Mouse (Mus musculus): ENCODE data around the gene Stkld1. TPM values are rescaled to one million over a fixed set of nuclear protein-coding genes. Genes with fewer than 3 reads are reported as not detected.

Gene Stkld1
- polyA plus RNA-seq, 1 experiment from 2014 or later: 0.36 TPM

DNA sequence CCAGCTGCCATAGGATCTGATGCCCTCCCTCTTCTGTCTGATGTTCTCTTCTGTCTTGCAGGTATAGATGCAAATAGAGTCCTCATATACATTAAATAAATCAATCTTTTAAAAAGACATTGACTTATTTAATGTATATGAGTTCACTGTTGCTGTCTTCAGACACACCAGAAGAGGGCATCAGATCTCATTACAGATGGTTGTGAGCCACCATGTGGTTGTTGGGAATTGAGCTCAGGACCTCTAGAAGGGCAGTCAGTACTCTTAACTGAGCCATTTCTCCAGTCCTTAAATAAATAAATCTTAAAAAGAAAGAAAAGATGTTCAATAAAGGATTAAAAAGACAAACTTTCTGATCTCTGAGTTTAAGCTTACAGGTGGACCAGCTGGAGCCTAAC lies 24.5 kb upstream of the Stkld1 start:
- peak overlapping the region; percentile 96 for H3K27ac ChIP-seq
- H3K36me3 ChIP-seq: peaks cover 68% of the 10 kb centered on the region

DNA sequence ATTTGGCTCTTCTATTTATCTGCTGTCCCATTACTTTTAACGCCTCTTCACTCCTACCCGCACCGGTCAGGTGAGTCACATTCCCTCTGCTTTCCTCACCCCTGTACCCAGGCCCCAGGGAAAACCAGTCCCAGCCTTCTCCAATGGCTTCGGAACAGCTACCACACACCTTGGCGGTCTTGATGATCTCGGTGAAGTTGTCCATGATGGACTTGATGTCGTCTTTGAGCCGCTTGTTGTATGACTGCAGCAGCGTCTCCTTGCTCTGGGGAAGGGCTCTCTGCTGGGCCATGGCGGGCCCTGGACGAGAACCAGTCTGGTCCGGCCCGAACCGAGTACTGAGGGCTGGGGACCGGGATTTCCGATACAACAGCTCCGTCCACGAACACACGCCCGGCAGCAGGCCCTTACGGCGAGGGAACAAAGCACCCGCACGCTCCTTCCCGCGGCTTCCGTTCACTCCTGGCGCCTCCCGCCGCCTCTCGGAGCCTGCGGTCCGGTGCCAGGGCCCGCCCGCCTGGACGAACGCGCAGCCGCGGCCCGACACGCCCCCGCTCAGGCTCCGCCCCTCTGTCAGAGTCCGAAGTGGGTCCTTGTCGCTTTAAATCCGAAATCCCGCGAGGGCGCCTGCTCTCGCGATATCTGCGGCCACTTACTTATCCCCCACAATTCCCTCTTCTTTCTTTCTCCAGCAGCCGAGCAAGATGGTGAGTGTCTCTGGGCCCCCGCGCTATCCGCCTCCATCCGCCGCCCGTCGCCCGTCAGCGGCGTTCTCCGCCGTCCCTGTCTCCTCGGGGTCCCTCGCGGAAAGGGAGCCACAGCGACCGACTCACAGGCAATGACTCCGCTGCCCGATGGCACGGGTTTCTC lies 23.5 kb upstream of the Stkld1 start, which contains the start of the genes Med22 and Rpl7a:
Med22 (minus strand) TSS at position 554 of the 870 bp plus-strand sequence.
Rpl7a (plus strand) TSS at position 641 of the 870 bp plus-strand sequence.
- no peaks in the 10 kb centered on the region for H3K27me3 ChIP-seq (ENCODE audit: insufficient read depth, poor library complexity, severe bottlenecking)
- peak within 1 kb of the TSS; percentile 96 for H3K27ac ChIP-seq
- H3K36me3 ChIP-seq: peaks cover 68% of the 10 kb centered on the region
- DNase-seq (ENCODE audit: low spot score): peak; percentile 98
- peak within 1 kb of the TSS; percentile 88 for H3K4me3 ChIP-seq
- H3K9me3 ChIP-seq: no peaks in the 10 kb centered on the region
- under 1% methylated on average over 74 of the region's 74 CpGs for WGBS
- H3K4me1 ChIP-seq: peaks cover 38% of the 10 kb centered on the region

More for the DNA sequence above, 24.5 kb upstream of the Stkld1 start:
- Histone ChIP-seq H3K27me3 (ENCODE audit: insufficient read depth, poor library complexity, severe bottlenecking) (no peaks in the 10 kb centered on the region), H3K9me3 (no peaks in the 10 kb centered on the region), H3K4me1 (peaks cover 32% of the 10 kb centered on the region), H3K4me3 (peak overlapping the region; percentile 88)
- DNase-seq (ENCODE audit: low spot score): no peak

DNA sequence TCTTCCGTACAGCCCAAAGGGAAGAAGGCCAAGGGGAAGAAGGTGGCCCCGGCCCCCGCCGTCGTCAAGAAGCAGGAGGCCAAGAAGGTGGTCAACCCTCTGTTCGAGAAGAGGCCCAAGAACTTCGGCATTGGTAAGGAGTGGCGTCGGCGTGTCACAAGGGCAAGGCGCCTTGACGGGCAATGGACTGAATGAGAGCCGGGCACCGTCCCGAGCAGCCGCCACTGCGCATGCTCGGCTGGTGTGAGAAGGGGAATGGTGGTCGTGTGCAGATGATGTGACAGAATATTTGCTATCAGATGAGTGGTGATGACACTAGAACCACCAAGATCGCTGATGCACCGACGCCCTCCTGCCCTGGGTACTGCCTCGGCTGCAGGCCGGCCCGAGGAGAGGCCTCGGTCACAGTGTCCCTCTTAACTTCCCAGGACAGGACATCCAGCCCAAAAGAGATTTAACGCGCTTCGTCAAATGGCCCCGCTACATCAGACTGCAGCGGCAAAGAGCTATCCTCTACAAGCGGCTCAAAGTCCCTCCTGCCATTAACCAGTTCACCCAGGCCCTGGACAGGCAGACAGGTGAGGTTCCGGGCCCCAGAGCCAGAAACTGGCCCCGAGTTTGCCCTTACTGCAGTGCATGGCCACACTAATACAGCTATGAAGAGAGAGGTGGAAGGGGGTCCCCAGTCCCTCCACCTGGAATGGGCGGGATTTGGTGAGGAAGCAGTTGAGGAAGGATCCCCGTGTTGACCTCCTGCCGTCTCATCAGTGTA lies 22.7 kb upstream of the Stkld1 start:
- Histone ChIP-seq H3K4me1 (peaks cover 44% of the 10 kb centered on the region), H3K9me3 (no peaks in the 10 kb centered on the region), H3K27ac (peak overlapping the region; percentile 96), H3K4me3 (peak overlapping the region; percentile 88), H3K27me3 (ENCODE audit: insufficient read depth, poor library complexity, severe bottlenecking) (no peaks in the 10 kb centered on the region), H3K36me3 (peaks cover 60% of the 10 kb centered on the region)
- no peak for DNase-seq (ENCODE audit: low spot score)
- WGBS: under 1% methylated on average over 37 of the region's 37 CpGs

DNA sequence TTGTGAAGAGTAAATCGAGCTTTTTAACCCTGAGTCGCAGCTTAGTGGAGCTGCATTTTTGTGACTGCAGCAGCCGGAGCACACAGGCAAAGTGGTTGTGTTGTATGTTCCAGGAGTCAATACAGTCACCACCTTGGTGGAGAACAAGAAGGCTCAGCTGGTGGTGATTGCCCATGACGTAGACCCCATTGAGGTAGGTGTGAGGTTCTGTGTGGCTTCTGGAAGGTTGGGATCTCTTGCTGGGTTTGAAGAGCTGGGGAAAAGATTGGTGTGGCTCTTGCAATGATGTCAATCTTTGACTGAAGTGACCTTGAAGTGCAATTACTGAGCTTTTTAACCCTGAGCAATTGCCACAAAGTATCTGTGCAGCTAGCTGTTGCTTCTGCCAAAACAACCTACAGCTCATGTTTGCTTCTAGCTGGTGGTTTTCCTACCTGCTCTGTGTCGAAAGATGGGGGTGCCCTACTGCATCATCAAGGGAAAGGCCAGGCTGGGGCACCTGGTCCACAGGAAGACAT lies 21.5 kb upstream of the Stkld1 start:
- H3K27ac ChIP-seq: peak overlapping the region; percentile 96; the same call in 1 of the 2 replicates
- H3K4me3 ChIP-seq: peak overlapping the region; percentile 88
- H3K36me3 ChIP-seq: peaks cover 48% of the 10 kb centered on the region
- H3K4me1 ChIP-seq: peaks cover 50% of the 10 kb centered on the region
- WGBS: 70% methylated on average over 5 of the region's 5 CpGs
- DNase-seq (ENCODE audit: low spot score): no peak
- H3K9me3 ChIP-seq: no peaks in the 10 kb centered on the region
- no peaks in the 10 kb centered on the region for H3K27me3 ChIP-seq (ENCODE audit: insufficient read depth, poor library complexity, severe bottlenecking)

DNA sequence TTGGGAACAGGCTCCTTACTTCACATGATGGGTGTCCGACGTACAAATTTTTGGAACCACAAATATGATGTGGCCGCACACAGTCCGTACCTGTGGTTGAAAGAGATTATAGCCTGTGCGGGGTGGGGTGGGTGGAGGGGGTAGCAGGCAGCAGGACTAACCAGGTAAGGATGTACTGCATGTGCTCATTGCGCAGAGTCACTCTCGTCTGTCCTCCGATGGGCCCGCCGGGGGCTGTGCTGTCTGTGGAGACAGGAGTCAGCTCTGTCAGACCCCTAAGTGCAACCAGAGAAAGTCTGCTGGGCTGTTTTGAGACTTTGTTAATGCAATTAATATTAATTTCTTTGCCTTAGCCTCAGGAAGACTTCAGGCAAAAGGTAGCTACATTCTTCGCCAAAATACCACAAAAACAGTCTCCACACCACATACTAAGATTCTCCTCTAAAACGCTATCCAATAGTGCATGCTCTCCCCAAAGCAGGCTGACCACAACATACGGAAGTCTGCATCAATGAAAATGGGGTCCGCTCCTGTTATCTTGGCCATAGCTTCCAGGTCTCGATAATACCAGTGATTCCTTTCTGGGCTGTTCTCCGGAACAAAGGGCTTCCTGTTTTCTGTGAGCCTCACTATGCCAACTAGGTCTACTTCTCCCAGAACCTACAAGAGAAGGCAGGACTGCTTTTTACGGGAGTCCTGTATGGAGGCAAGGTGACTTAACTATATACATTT lies 20.3 kb upstream of the Stkld1 start:
- Histone ChIP-seq H3K4me3 (no peak overlapping the region), H3K9me3 (no peaks in the 10 kb centered on the region), H3K27ac (no peak overlapping the region), H3K36me3 (peaks cover 45% of the 10 kb centered on the region), H3K4me1 (peaks cover 47% of the 10 kb centered on the region), H3K27me3 (ENCODE audit: insufficient read depth, poor library complexity, severe bottlenecking) (no peaks in the 10 kb centered on the region)
- 77% methylated on average over 17 of the region's 17 CpGs for WGBS
- DNase-seq (ENCODE audit: low spot score): no peak

DNA sequence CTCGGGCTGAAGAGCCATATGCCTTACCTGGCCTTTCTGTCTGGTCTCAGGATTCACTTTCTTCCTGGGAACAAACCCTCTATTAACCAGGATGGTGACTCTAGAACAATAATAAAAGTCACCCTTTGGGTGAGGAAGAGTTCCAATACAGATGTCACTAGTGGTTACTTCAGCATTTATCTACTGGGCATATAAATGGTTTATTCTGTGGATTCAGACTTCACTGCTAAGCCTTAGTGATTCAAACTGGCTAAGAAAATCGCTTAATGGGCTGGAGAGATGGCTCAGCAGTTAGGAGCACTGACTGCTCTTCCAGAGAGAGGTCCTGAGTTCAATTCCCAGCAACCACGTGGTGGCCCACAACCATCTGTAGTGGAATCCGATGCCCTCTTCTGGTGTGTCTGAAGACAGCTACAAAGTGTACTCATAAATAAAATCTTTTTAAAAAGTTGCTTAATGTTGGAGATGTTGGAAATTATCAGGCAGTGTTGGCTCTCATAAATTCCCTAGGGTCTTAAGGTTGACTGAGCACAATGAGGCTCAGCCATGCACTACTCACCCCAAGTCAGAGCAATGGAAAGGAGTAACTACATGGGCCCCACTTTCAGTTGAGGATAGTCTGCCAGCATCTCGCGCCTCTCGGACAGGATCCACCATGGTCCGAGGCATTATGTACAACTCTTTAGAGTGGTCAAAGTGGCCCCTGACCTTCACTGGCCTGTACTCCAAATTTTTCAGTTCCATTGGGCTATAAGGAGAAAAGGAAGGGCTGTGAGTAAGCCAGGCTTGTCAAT lies 19.5 kb upstream of the Stkld1 start:
- Histone ChIP-seq H3K4me1 (peaks cover 41% of the 10 kb centered on the region), H3K27me3 (ENCODE audit: insufficient read depth, poor library complexity, severe bottlenecking) (no peaks in the 10 kb centered on the region), H3K9me3 (no peaks in the 10 kb centered on the region), H3K36me3 (peaks cover 52% of the 10 kb centered on the region), H3K27ac (no peak overlapping the region), H3K4me3 (peak overlapping the region; percentile 76; the same call in 1 of the 2 replicates)
- 61% methylated on average over 8 of the region's 8 CpGs for WGBS
- DNase-seq (ENCODE audit: low spot score): no peak

DNA sequence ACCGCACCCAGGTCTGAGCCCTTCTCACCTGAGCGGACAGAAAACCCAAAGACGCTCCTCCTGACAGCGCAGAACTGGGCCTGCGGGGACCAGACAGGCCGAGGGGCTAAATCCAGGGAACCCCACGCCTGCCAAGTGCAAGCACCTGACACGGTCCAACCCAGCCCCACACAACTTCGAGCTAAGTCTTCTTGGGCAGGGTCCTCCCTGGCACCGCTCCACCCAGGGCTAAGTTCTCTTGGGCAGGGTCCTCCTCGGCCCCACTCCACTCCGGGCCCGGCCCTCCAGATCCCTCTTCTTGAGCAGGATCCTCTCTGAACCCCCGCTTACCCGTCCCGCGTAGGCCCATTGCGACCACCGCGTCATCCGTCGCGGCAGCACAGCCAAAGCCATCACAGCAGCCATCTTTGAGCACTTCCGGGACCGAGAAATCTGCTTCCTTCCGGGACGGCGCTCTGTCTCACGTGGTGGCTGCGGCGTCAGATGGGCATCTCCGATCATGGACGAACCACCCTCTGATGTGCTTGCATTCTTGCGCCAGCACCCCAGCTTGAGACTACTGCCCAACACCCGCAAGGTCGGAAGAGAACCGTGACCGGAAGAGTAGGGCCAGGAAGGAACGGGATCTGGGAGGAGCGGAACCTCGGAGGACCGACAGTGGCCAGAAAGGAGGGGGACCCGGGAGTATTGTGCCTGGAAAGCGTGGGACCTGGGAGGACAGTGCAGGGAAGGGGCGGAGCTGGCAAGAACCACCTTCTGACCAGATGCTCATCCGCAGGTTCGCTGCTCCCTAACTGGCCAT lies 17.7 kb upstream of the Stkld1 start, which contains the start of the genes Surf2 and Surf1:
Surf2 (plus strand) TSS at position 441 of the 802 bp plus-strand sequence.
Surf1 (minus strand) TSS at position 604 of the 802 bp plus-strand sequence.
- Histone ChIP-seq H3K27ac (peak within 1 kb of the TSS; percentile 90), H3K27me3 (ENCODE audit: insufficient read depth, poor library complexity, severe bottlenecking) (no peaks in the 10 kb centered on the region), H3K36me3 (peaks cover 70% of the 10 kb centered on the region), H3K4me3 (peak within 1 kb of the TSS; percentile 76), H3K9me3 (no peaks in the 10 kb centered on the region), H3K4me1 (peaks cover 41% of the 10 kb centered on the region)
- DNase-seq (ENCODE audit: low spot score): peak; percentile 94
- WGBS: 2% methylated on average over 47 of the region's 47 CpGs

DNA sequence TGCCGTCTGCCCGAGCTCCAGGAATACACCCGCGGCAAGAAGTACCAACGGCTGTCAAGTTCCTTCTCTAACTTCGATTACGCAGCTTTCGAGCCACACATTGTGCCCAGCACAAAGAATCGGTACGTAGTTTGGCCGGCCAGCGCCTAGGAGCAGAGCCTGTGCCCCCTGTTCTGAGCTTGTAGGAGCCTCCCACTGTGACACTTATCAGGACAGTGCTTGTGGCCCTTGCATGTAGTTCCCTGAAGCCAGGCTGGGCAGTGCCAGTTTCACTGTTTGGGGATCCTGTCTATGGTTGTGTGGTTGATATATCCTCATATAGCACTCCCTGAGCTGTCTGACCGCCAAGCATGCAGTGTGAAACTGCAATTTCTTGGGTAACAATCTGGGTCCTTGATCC lies 17.1 kb upstream of the Stkld1 start:
- H3K36me3 ChIP-seq: peaks cover 71% of the 10 kb centered on the region
- peaks cover 38% of the 10 kb centered on the region for H3K4me1 ChIP-seq
- WGBS: 4% methylated on average over 13 of the region's 13 CpGs
- no peaks in the 10 kb centered on the region for H3K9me3 ChIP-seq
- H3K27ac ChIP-seq: peak overlapping the region; percentile 90
- H3K27me3 ChIP-seq (ENCODE audit: insufficient read depth, poor library complexity, severe bottlenecking): no peaks in the 10 kb centered on the region
- H3K4me3 ChIP-seq: peak overlapping the region; percentile 76
- DNase-seq (ENCODE audit: low spot score): no peak

DNA sequence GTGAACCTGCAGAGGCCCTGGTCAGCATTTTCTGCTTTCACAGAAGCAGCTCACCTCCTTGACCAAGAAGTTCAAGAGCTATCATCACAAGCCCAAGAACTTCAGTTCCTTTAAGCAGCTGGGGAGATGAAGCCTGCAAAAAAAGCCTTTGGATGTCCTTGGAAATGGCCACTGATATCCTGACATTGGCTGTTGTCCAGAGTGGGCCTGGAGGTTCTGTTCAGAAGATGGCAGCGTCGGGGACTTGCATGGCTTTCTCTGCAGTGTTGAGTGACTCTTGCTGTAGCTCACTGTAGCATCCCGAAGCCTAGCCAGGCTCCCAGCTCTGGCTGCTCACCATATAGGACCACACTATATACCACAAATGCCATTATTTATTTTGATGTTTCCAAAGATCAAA lies 14.2 kb upstream of the Stkld1 start:
- peaks cover 27% of the 10 kb centered on the region for H3K4me1 ChIP-seq
- H3K36me3 ChIP-seq: peaks cover 71% of the 10 kb centered on the region
- H3K9me3 ChIP-seq: no peaks in the 10 kb centered on the region
- H3K27ac ChIP-seq: no peak overlapping the region
- H3K4me3 ChIP-seq: no peak overlapping the region
- DNase-seq (ENCODE audit: low spot score): no peak
- 83% methylated on average over 3 of the region's 3 CpGs for WGBS
- no peaks in the 10 kb centered on the region for H3K27me3 ChIP-seq (ENCODE audit: insufficient read depth, poor library complexity, severe bottlenecking)

DNA sequence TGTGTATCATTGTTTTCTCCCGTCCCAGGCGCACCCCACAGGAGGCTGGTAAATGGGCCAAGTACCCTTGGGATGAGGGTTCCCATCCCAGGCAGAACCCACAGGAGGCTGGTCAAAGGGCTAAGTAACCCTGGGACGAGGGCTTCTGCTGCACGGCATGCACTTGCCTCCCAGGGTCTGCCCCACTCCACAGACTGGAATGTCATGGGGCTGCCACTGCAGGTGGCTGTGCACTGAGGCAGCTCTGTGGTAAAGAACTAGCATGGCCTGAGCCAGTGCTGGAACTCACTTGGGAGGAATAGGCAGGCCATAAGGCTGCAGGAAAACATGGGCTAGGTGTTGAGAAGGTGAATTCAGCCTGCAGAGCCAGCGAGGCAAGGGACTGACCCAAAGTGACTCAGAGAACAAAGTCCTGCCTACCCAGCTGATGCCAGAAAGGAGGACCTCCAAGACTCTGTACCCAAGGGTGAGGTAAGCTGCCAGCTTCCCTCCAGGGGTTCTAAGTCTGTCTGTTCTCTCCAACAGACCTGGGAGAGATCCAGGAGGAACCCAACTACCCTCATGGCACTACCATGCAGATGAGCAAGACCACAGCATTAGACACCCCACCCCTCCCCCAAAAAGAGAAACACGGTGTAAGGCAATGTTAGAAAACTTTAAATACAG lies 13.5 kb upstream of the Stkld1 start:
- Histone ChIP-seq H3K4me1 (peaks cover 23% of the 10 kb centered on the region), H3K27me3 (ENCODE audit: insufficient read depth, poor library complexity, severe bottlenecking) (no peaks in the 10 kb centered on the region), H3K36me3 (peaks cover 76% of the 10 kb centered on the region), H3K27ac (no peak overlapping the region), H3K4me3 (no peak overlapping the region), H3K9me3 (no peaks in the 10 kb centered on the region)
- no peak for DNase-seq (ENCODE audit: low spot score)
- 89% methylated on average over 6 of the region's 6 CpGs for WGBS

DNA sequence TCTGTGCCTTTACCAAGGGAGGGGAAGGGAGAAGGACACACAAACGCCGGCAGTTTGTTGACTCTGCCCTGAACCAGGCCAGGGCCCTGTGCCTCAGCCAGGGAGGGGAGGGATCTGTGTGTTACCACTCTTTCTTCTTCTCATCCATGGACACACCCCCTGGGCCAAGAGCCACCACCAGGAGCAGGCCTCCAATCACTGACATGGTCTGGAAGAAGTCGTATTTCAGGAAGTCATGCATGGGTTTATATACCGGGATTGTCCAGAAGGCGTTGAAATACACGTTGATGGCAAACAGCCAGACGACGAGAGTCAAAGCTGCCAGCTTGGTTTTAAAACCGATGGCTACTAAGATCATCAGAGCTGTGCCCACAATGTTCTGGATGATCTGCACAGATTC lies 12.1 kb upstream of the Stkld1 start:
- peaks cover 91% of the 10 kb centered on the region for H3K36me3 ChIP-seq
- 74% methylated on average over 9 of the region's 9 CpGs for WGBS
- no peak overlapping the region for H3K4me3 ChIP-seq
- H3K9me3 ChIP-seq: no peaks in the 10 kb centered on the region
- no peak overlapping the region for H3K27ac ChIP-seq
- H3K4me1 ChIP-seq: peaks cover 15% of the 10 kb centered on the region
- no peak for DNase-seq (ENCODE audit: low spot score)
- H3K27me3 ChIP-seq (ENCODE audit: insufficient read depth, poor library complexity, severe bottlenecking): no peaks in the 10 kb centered on the region
